Mouse (Mus musculus) C2C12 (cell line): Measurements from ENCODE around the gene Enho.

Experiments
- CTCF ChIP-seq: IDR thresholded peaks from one replicate; pipeline ENCODE4 v1.5.1; 2011; ENCODE audit not compliant: control insufficient read depth, insufficient read depth, insufficient read length
- MYOD1 ChIP-seq: IDR thresholded peaks from one replicate; pipeline ENCODE4 v1.6.1; 2011; ENCODE audit warnings: low read depth; ENCODE audit not compliant: control insufficient read depth, insufficient read length

GRCm38 (mm10) chr4:41609681-41610593 is 30.2 kb downstream of the Enho start:
- TF ChIP-seq CTCF, result no peak
- no peak for TF ChIP-seq MYOD1
